Mouse (Mus musculus) kidney, adult 2 months (tissue): Measurements from ENCODE around the gene Gm49337.

ENCODE experiments used
- CTCF ChIP-seq: fragments of 200-500 bp; conservative IDR thresholded peaks from 2 replicates; pipeline ENCODE4 v1.5.1; 2011; ENCODE audit warnings: low read depth, mild to moderate bottlenecking, control low read depth, low read length, moderate library complexity, mixed read lengths; ENCODE audit not compliant: insufficient read depth, insufficient read length
- POLR2A ChIP-seq: fragments of 200-500 bp; IDR thresholded peaks from one replicate; pipeline ENCODE4 v1.6.1; 2011; ENCODE audit warnings: low read depth, low read length, control low read depth

DNA sequence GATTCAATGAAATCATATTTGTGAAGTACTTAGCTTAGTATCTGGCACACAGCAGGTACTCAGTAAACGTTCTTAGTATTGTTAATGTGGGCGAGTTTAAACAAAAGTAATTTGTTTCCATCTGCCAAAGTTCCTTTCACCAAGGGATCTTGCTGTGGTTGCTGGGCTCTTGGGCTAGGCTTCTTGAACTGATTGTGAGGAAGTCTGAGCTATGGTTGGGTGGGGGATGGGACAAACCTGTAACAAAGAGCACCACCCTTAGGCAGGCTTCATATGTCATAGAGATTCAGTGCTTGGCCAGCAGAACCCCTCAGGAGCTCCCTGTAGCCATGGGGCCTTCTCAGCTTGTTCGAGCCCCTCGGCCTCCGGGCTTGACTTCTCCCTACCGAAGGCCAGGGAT, at the start of gene Gm49337, which contains the start of gene 1700042G07Rik:
- no peak for TF ChIP-seq POLR2A
- no peak for TF ChIP-seq CTCF
